Mouse (Mus musculus) stomach, embryonic 16.5 days (tissue): ENCODE measurements around the gene Gm8764. TPM values are rescaled to one million over a fixed set of nuclear protein-coding genes. Genes with fewer than 3 reads are reported as not detected.
"Not testable (repeated sequence)": the region's sequence is repeated elsewhere in the genome, so short reads cannot be mapped to it uniquely, and the experiment has no call there.

Source experiments
- ATAC-seq: fragments of 200-750 bp; cut with Nextera tagmentation; 2 replicates; pipeline ENCODE4 v1.8.0; 2017; ENCODE audit warnings: moderate number of reproducible peaks, moderate TSS enrichment; ENCODE audit not compliant: insufficient read depth, low FRiP score
- H3K27ac ChIP-seq: fragments of 300-500 bp; sonication (generic); 2 replicates; pipeline ENCODE4 v1.5.1; 2014; ENCODE audit warnings: low read length
- H3K27me3 ChIP-seq: fragments of 300-500 bp; sonication (generic); 2 replicates; pipeline ENCODE4 v1.6.1; 2014; ENCODE audit warnings: low read length, control low read depth, mixed read lengths; ENCODE audit not compliant: control insufficient read depth, insufficient read depth
- H3K36me3 ChIP-seq: fragments of 300-500 bp; sonication (generic); 2 replicates; pipeline ENCODE4 v1.6.1; 2014; ENCODE audit warnings: low read length; ENCODE audit not compliant: control insufficient read depth, insufficient read depth
- H3K4me1 ChIP-seq: fragments of 300-500 bp; sonication (generic); 2 replicates; pipeline ENCODE4 v1.6.1; 2014; ENCODE audit warnings: low read length, control low read depth, mixed read lengths; ENCODE audit not compliant: control insufficient read depth, insufficient read depth
- H3K4me2 ChIP-seq: fragments of 300-500 bp; sonication (generic); 2 replicates; pipeline ENCODE4 v1.6.1; 2014; ENCODE audit warnings: low read depth, low read length, mixed read lengths
- H3K4me3 ChIP-seq: fragments of 300-500 bp; sonication (generic); replicated peaks from 2 replicates; pipeline ENCODE4 v1.5.1; 2014; ENCODE audit warnings: mild to moderate bottlenecking, low read length
- H3K9ac ChIP-seq: fragments of 300-500 bp; sonication (generic); 2 replicates; pipeline ENCODE4 v1.6.1; 2014; ENCODE audit warnings: low read length
- H3K9me3 ChIP-seq: fragments of 300-500 bp; sonication (generic); replicated peaks from 2 replicates; pipeline ENCODE4 v1.6.1; 2016; ENCODE audit warnings: low read length, control low read depth; ENCODE audit not compliant: control insufficient read depth
- WGBS: fragments of 180-500 bp; shearing (Covaris S2); extraction: QIAGEN DNeasy Blood & Tissue Kit; methylation state at CpG from one replicate; pipeline ENCODE4 v1.1.7; 2014; 5-methylcytosine and 5-hydroxymethylcytosine counted together
- polyA plus RNA-seq: library from polyadenylated mRNA; unstranded; fragments of >200 nt; fragmentation: Nextera tagmentation; extraction: Ambion mirVana; gene quantifications from 2 replicates; pipeline ENCODE4 v1.2.1, GENCODE M21; 2015

The Gm8764 gene
- not detected in 2 replicates for polyA plus RNA-seq

DNA sequence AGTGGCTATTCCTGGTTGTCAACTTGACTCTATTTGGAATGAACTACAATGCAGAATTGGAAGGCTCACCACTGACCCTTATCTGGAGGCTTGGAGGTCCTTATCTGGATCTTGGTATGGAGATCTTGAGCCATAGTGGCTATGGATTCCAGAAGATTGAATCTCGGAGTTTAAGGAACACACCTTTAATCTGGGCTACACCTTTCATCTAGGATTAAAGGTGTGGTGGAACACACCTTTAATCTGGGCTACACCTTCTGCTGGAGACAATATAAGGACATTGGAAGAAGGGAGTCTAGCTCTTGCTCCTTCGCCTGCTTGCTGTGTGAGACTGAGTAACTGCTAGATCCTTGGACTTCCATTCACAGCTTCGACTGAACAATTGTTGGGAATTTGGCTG is at the start of gene Gm8764:
TSS of gene Gm8764 (plus strand) at position 301 of the 400 bp plus-strand sequence.
- H3K4me1 ChIP-seq, H3K9me3 ChIP-seq, H3K27ac ChIP-seq, H3K36me3 ChIP-seq, H3K4me3 ChIP-seq, H3K4me2 ChIP-seq, ATAC-seq, H3K27me3 ChIP-seq, H3K9ac ChIP-seq: not testable (repeated sequence)
- WGBS = no CpG with 5 or more reads among the region's 3 CpGs

DNA sequence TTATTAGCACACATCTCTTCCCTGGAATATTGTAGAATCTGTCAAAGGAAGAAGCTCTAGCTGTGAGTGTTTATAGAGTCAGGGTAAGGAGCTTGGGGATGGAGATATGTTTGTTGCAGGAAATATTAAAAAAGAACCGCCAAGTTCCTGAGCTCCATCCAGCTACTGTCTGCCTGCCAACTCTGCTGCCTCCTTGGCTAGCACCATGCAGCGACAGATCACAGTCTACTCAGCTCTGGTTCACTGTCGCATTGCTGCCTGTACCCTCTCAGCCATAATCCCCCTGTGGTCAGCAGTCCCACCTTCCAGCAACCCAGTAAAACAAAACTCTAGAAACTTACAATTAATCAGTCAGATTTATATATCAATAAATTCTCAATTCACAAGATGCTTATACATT is 49.8 kb upstream of the Gm8764 start:
- Histone ChIP-seq H3K4me1 (no peaks in the 10 kb centered on the region), H3K4me3 (no peak overlapping the region), H3K36me3 (no peaks in the 10 kb centered on the region), H3K27me3 (no peaks in the 10 kb centered on the region), H3K9ac (no peak overlapping the region), H3K4me2 (no peak overlapping the region), H3K27ac (no peak overlapping the region), H3K9me3 (no peaks in the 10 kb centered on the region)
- ATAC-seq = no peak
- WGBS = 59% methylated on average over 3 of the region's 3 CpGs

DNA sequence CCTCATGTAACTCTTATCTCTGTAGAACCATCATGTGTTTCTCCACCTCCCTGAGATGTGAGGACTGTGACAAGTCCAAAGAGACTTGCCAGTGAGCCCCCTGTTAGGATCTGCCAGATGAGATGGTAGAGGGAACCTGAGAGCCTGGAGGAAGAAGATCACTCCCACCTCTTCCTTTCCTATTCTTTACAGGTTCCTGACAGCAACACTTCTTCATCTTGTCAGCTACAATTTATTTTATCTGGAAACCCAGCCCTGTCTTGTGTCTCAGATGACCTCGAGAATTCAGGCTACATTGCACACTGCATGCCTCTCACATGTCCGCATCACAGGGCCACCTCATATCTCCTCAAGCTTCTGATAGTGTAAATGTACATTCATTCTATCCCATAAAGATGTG is 41.5 kb upstream of the Gm8764 start:
- no peaks in the 10 kb centered on the region for H3K9me3 ChIP-seq
- no peak overlapping the region for H3K4me3 ChIP-seq
- H3K27me3 ChIP-seq = no peaks in the 10 kb centered on the region
- H3K27ac ChIP-seq = no peak overlapping the region
- 53% methylated on average over 2 of the region's 2 CpGs for WGBS
- ATAC-seq = no peak
- H3K9ac ChIP-seq = no peak overlapping the region
- no peaks in the 10 kb centered on the region for H3K36me3 ChIP-seq
- H3K4me2 ChIP-seq = no peak overlapping the region
- no peaks in the 10 kb centered on the region for H3K4me1 ChIP-seq

DNA sequence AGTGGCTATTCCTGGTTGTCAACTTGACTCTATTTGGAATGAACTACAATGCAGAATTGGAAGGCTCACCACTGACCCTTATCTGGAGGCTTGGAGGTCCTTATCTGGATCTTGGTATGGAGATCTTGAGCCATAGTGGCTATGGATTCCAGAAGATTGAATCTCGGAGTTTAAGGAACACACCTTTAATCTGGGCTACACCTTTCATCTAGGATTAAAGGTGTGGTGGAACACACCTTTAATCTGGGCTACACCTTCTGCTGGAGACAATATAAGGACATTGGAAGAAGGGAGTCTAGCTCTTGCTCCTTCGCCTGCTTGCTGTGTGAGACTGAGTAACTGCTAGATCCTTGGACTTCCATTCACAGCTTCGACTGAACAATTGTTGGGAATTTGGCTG is 17.1 kb upstream of the Gm8764 start, which contains the start of gene Gm21293:
TSS of gene Gm21293 (plus strand) at position 301 of the 400 bp plus-strand sequence.
- H3K9ac ChIP-seq, ATAC-seq, H3K36me3 ChIP-seq, H3K4me2 ChIP-seq, H3K27ac ChIP-seq, H3K9me3 ChIP-seq, H3K27me3 ChIP-seq, H3K4me3 ChIP-seq, H3K4me1 ChIP-seq: not testable (repeated sequence)
- no CpG with 5 or more reads among the region's 3 CpGs for WGBS

DNA sequence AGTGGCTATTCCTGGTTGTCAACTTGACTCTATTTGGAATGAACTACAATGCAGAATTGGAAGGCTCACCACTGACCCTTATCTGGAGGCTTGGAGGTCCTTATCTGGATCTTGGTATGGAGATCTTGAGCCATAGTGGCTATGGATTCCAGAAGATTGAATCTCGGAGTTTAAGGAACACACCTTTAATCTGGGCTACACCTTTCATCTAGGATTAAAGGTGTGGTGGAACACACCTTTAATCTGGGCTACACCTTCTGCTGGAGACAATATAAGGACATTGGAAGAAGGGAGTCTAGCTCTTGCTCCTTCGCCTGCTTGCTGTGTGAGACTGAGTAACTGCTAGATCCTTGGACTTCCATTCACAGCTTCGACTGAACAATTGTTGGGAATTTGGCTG is 8.6 kb upstream of the Gm8764 start, which contains the start of gene Gm6763:
TSS of gene Gm6763 (plus strand) at position 301 of the 400 bp plus-strand sequence.
- not testable (repeated sequence) for H3K4me2 ChIP-seq, H3K4me3 ChIP-seq, ATAC-seq, H3K4me1 ChIP-seq, H3K9ac ChIP-seq, H3K36me3 ChIP-seq, H3K27ac ChIP-seq, H3K27me3 ChIP-seq, H3K9me3 ChIP-seq
- no CpG with 5 or more reads among the region's 3 CpGs for WGBS

DNA sequence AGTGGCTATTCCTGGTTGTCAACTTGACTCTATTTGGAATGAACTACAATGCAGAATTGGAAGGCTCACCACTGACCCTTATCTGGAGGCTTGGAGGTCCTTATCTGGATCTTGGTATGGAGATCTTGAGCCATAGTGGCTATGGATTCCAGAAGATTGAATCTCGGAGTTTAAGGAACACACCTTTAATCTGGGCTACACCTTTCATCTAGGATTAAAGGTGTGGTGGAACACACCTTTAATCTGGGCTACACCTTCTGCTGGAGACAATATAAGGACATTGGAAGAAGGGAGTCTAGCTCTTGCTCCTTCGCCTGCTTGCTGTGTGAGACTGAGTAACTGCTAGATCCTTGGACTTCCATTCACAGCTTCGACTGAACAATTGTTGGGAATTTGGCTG is 8.4 kb downstream of the Gm8764 start, which contains the start of gene Gm21304:
TSS of gene Gm21304 (plus strand) at position 301 of the 400 bp plus-strand sequence.
- H3K4me2 ChIP-seq, H3K9ac ChIP-seq, H3K9me3 ChIP-seq, H3K4me3 ChIP-seq, H3K27me3 ChIP-seq, H3K36me3 ChIP-seq, ATAC-seq, H3K4me1 ChIP-seq, H3K27ac ChIP-seq: not testable (repeated sequence)
- WGBS = no CpG with 5 or more reads among the region's 3 CpGs

DNA sequence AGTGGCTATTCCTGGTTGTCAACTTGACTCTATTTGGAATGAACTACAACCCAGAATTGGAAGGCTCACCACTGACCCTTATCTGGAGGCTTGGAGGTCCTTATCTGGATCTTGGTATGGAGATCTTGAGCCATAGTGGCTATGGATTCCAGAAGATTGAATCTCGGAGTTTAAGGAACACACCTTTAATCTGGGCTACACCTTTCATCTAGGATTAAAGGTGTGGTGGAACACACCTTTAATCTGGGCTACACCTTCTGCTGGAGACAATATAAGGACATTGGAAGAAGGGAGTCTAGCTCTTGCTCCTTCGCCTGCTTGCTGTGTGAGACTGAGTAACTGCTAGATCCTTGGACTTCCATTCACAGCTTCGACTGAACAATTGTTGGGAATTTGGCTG is 16.9 kb downstream of the Gm8764 start, which contains the start of gene Gm21312:
TSS of gene Gm21312 (plus strand) at position 301 of the 400 bp plus-strand sequence.
- H3K27me3 ChIP-seq, H3K4me1 ChIP-seq, H3K9ac ChIP-seq, H3K4me2 ChIP-seq, H3K9me3 ChIP-seq, H3K27ac ChIP-seq, H3K36me3 ChIP-seq, H3K4me3 ChIP-seq, ATAC-seq: not testable (repeated sequence)
- WGBS = no CpG with 5 or more reads among the region's 3 CpGs

DNA sequence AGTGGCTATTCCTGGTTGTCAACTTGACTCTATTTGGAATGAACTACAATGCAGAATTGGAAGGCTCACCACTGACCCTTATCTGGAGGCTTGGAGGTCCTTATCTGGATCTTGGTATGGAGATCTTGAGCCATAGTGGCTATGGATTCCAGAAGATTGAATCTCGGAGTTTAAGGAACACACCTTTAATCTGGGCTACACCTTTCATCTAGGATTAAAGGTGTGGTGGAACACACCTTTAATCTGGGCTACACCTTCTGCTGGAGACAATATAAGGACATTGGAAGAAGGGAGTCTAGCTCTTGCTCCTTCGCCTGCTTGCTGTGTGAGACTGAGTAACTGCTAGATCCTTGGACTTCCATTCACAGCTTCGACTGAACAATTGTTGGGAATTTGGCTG is 25.4 kb downstream of the Gm8764 start, which contains the start of gene Gm20765:
TSS of gene Gm20765 (plus strand) at position 301 of the 400 bp plus-strand sequence.
- ATAC-seq, H3K36me3 ChIP-seq, H3K4me3 ChIP-seq, H3K27me3 ChIP-seq, H3K9me3 ChIP-seq, H3K4me1 ChIP-seq, H3K27ac ChIP-seq, H3K9ac ChIP-seq, H3K4me2 ChIP-seq: not testable (repeated sequence)
- WGBS = no CpG with 5 or more reads among the region's 3 CpGs

DNA sequence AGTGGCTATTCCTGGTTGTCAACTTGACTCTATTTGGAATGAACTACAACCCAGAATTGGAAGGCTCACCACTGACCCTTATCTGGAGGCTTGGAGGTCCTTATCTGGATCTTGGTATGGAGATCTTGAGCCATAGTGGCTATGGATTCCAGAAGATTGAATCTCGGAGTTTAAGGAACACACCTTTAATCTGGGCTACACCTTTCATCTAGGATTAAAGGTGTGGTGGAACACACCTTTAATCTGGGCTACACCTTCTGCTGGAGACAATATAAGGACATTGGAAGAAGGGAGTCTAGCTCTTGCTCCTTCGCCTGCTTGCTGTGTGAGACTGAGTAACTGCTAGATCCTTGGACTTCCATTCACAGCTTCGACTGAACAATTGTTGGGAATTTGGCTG is 33.9 kb downstream of the Gm8764 start, which contains the start of gene Gm4340:
TSS of gene Gm4340 (plus strand) at position 301 of the 400 bp plus-strand sequence.
- not testable (repeated sequence) for H3K4me1 ChIP-seq, H3K4me3 ChIP-seq, H3K9ac ChIP-seq, H3K4me2 ChIP-seq, H3K27ac ChIP-seq, H3K9me3 ChIP-seq, ATAC-seq, H3K27me3 ChIP-seq, H3K36me3 ChIP-seq
- WGBS = no CpG with 5 or more reads among the region's 3 CpGs
